Mouse (Mus musculus): ENCODE data around the gene Cldn10.
"Not testable (repeated sequence)": the region's sequence is repeated elsewhere in the genome, so short reads cannot be mapped to it uniquely, and the experiment has no call there.

The Cldn10 gene

GRCm38 (mm10) chr14:118787621-118788020 is at the start of gene Cldn10:
Gene Cldn10, plus strand, starts transcription at chr14:118787908.
- DNase-seq (ENCODE audit: low read depth, low spot score), result no peak

- DNase-seq (ENCODE audit: low read depth, low spot score), result no peak
Observed at GRCm38 (mm10) chr14:118741780-118742179, 45.9 kb upstream of the Cldn10 start.

- no peak for DNase-seq (ENCODE audit: low read depth, low spot score)
Observed at GRCm38 (mm10) chr14:118742862-118743261, 44.8 kb upstream of the Cldn10 start.

GRCm38 (mm10) chr14:118749068-118749467 is 38.6 kb upstream of the Cldn10 start:
- no peak for DNase-seq (ENCODE audit: low read depth, low spot score)

GRCm38 (mm10) chr14:118749715-118750114 is 38.0 kb upstream of the Cldn10 start:
- no peak for DNase-seq (ENCODE audit: low read depth, low spot score)

- DNase-seq (ENCODE audit: low read depth, low spot score), result peak; percentile 51
Observed at GRCm38 (mm10) chr14:118750505-118751192, 37.1 kb upstream of the Cldn10 start.

GRCm38 (mm10) chr14:118751193-118751753 is 36.4 kb upstream of the Cldn10 start:
- peak; percentile 67 for DNase-seq (ENCODE audit: low read depth, low spot score)

- no peak for DNase-seq (ENCODE audit: low read depth, low spot score)
Observed at GRCm38 (mm10) chr14:118756015-118756414, 31.7 kb upstream of the Cldn10 start.

- no peak for DNase-seq (ENCODE audit: low read depth, low spot score)
Observed at GRCm38 (mm10) chr14:118756566-118756965, 31.1 kb upstream of the Cldn10 start.

- not testable (repeated sequence) for DNase-seq (ENCODE audit: low read depth, low spot score)
Observed at GRCm38 (mm10) chr14:118763362-118763761, 24.3 kb upstream of the Cldn10 start.

GRCm38 (mm10) chr14:118763917-118764495 is 23.7 kb upstream of the Cldn10 start:
- DNase-seq (ENCODE audit: low read depth, low spot score), result peak; percentile 85

- no peak for DNase-seq (ENCODE audit: low read depth, low spot score)
Observed at GRCm38 (mm10) chr14:118765306-118765705, 22.4 kb upstream of the Cldn10 start.

- no peak for DNase-seq (ENCODE audit: low read depth, low spot score)
Observed at GRCm38 (mm10) chr14:118765951-118766350, 21.8 kb upstream of the Cldn10 start.

- peak; percentile 15 for DNase-seq (ENCODE audit: low read depth, low spot score)
Observed at GRCm38 (mm10) chr14:118766368-118766767, 21.3 kb upstream of the Cldn10 start.

- peak; percentile 86 for DNase-seq (ENCODE audit: low read depth, low spot score)
Observed at GRCm38 (mm10) chr14:118767673-118768353, 19.9 kb upstream of the Cldn10 start.

GRCm38 (mm10) chr14:118768354-118768713 is 19.4 kb upstream of the Cldn10 start:
- DNase-seq (ENCODE audit: low read depth, low spot score), result no peak

- DNase-seq (ENCODE audit: low read depth, low spot score), result no peak
Observed at GRCm38 (mm10) chr14:118773668-118774067, 14.0 kb upstream of the Cldn10 start.

GRCm38 (mm10) chr14:118774507-118775428 is 12.9 kb upstream of the Cldn10 start:
- DNase-seq (ENCODE audit: low read depth, low spot score), result no peak

- DNase-seq (ENCODE audit: low read depth, low spot score), result no peak
Observed at GRCm38 (mm10) chr14:118775554-118775953, 12.2 kb upstream of the Cldn10 start.

GRCm38 (mm10) chr14:118776372-118776771 is 11.3 kb upstream of the Cldn10 start:
- DNase-seq (ENCODE audit: low read depth, low spot score), result no peak

- DNase-seq (ENCODE audit: low read depth, low spot score), result no peak
Observed at GRCm38 (mm10) chr14:118777478-118777877, 10.2 kb upstream of the Cldn10 start.

Data from 3T3-L1 (cell line).